Mouse (Mus musculus): ENCODE measurements around the gene Jakmip3. TPM values are rescaled to one million over a fixed set of nuclear protein-coding genes. Genes with fewer than 3 reads are reported as not detected.

The Jakmip3 gene
- total and polyA plus RNA-seq, 2 experiments from 2014 or later, result 7.6 to 12.4 TPM

DNA sequence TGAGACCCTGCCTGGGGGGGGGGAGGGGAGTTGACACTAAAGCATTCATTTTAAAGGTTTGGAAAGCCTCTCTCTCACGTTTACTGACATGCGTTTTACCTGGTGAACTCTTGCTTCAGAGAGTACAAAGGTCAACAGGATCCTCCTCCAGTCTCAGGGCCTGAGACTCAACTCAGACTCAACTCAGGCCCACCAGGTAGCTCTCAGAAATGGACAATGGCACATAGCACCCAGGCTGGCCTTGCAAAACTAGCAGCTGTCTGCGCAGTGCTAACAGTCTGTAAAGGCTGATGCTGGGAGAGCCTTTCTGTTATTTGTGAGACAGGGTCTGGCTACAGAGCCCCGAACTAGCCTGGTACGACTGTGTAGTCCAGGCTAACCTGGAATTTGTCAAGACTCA is 32.6 kb upstream of the Jakmip3 start:
- no peak for DNase-seq (ENCODE audit: low spot score)
- no peaks in the 10 kb centered on the region for H3K9me3 ChIP-seq (ENCODE audit: low read length)
- no peaks in the 10 kb centered on the region for H3K27me3 ChIP-seq (ENCODE audit: insufficient read depth, low read length)
- H3K4me1 ChIP-seq (ENCODE audit: insufficient read depth, low read length), result peaks cover 21% of the 10 kb centered on the region
- no peaks in the 10 kb centered on the region for H3K36me3 ChIP-seq (ENCODE audit: insufficient read depth, low read length)
- TF ChIP-seq CTCF (IDR thresholded peaks at IDR 0.05; ENCODE audit: low read depth), result no peak
- no peak overlapping the region for H3K9ac ChIP-seq (replicated peaks; ENCODE audit: low read length)
- 70% methylated on average over 5 of the region's 5 CpGs for WGBS
- no peak for ATAC-seq
- no peak overlapping the region for H3K4me3 ChIP-seq (ENCODE audit: low read length)
- H3K27ac ChIP-seq, result no peak overlapping the region
- H3K4me2 ChIP-seq (ENCODE audit: low read depth, low read length), result peak overlapping the region; percentile 60

GRCm38 (mm10) chr7:138908768-138909276 is 31.7 kb upstream of the Jakmip3 start:
- 5% methylated on average over 10 of the region's 10 CpGs for WGBS
- TF ChIP-seq CTCF (IDR thresholded peaks at IDR 0.05; ENCODE audit: low read depth), result no peak
- DNase-seq (ENCODE audit: low spot score), result peak; percentile 7
- H3K4me1 ChIP-seq (ENCODE audit: insufficient read depth, low read length), result peaks cover 21% of the 10 kb centered on the region
- H3K9me3 ChIP-seq (ENCODE audit: low read length), result no peaks in the 10 kb centered on the region
- peak overlapping the region; percentile 68; the same call in 1 of the 2 replicates for H3K27ac ChIP-seq
- no peaks in the 10 kb centered on the region for H3K36me3 ChIP-seq (ENCODE audit: insufficient read depth, low read length)
- peak overlapping the region; percentile 60 for H3K4me2 ChIP-seq (ENCODE audit: low read depth, low read length)
- peak overlapping the region; percentile 77 for H3K9ac ChIP-seq (replicated peaks; ENCODE audit: low read length)
- H3K27me3 ChIP-seq (ENCODE audit: insufficient read depth, low read length), result no peaks in the 10 kb centered on the region
- no peak for ATAC-seq
- peak overlapping the region; percentile 75 for H3K4me3 ChIP-seq (ENCODE audit: low read length)

DNA sequence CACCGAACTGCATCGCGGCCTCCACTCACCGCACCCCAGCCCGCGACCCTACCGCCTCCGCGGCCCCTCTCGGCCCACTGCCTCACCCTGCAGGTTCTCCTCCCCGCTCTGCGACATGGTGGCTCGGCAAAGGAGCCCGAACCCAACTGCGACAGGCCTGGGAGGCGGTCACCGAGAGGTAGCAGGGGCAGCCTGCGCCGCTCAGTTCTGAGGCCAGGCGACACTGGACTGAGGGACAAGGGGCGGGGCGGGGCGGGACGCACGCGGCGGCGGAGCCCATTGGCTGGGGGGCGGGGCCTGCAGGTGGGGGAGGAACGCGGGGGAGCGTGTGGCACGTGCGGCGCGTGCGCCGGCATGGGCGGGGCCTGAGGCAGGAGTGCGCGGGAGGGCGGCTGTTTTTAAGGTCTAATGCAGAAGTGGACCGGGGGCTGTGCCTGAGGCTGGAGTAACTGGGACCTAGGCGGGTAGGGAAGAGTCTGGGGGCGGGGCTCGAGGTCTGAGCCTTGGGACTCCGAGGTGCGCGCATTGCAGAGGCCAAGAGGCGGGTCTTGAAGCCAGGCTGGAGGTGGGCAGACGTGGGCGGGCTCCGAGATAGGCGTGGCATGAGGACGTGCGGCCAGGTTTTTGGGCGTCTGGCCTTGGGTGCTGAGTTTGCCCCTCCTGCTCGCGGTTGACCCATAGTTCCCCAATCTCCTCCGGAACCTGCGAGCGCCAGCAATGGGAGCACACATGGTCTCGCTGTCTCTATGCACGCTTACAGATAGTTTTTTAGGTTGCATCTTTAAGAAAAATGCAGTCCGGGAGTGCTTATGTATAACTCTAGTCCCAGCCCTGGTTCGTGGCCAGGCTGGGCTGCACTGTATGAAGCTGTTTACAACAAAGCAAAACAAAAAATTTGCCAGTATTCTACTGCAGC is 31.0 kb upstream of the Jakmip3 start, which contains the start of gene Bnip3:
TSS of gene Bnip3 (minus strand) at position 243 of the 916 bp plus-strand sequence.
- no peaks in the 10 kb centered on the region for H3K36me3 ChIP-seq (ENCODE audit: insufficient read depth, low read length)
- peak within 1 kb of the TSS; percentile 68 for H3K27ac ChIP-seq
- DNase-seq (ENCODE audit: low spot score) (peak; percentile 93), ATAC-seq (peak; percentile 95)
- under 1% methylated on average over 60 of the region's 66 CpGs for WGBS
- peak within 1 kb of the TSS; percentile 77 for H3K9ac ChIP-seq (replicated peaks; ENCODE audit: low read length)
- no peaks in the 10 kb centered on the region for H3K9me3 ChIP-seq (ENCODE audit: low read length)
- peak within 1 kb of the TSS; percentile 75 for H3K4me3 ChIP-seq (ENCODE audit: low read length)
- peak within 1 kb of the TSS; percentile 60 for H3K4me2 ChIP-seq (ENCODE audit: low read depth, low read length)
- TF ChIP-seq CTCF (IDR thresholded peaks at IDR 0.05; ENCODE audit: low read depth), result no peak
- H3K4me1 ChIP-seq (ENCODE audit: insufficient read depth, low read length), result peaks cover 21% of the 10 kb centered on the region
- H3K27me3 ChIP-seq (ENCODE audit: insufficient read depth, low read length), result no peaks in the 10 kb centered on the region

DNA sequence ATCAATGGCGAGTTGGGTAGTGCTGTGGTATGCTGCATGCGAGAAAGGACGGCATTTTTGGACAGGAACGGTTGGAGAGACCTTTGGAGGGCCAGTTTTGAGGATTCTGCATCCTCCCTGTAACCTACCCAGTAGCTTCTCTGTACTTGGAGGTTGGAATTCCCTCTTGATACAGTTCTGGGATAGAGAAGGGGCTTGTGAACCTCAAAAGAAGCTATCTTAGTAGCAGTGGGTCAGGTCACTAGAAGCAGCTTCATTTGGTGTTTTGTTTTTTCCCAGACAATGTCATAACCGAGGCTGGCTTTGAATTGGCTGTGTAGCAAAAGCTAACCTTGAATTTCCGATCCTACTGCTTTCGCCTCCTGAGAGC is 30.4 kb upstream of the Jakmip3 start:
- Histone ChIP-seq H3K27me3 (ENCODE audit: insufficient read depth, low read length) (no peaks in the 10 kb centered on the region), H3K27ac (peak overlapping the region; percentile 46), H3K4me1 (ENCODE audit: insufficient read depth, low read length) (peaks cover 21% of the 10 kb centered on the region), H3K4me3 (ENCODE audit: low read length) (peak overlapping the region; percentile 75), H3K9ac (replicated peaks; ENCODE audit: low read length) (peak overlapping the region; percentile 77; the same call in 1 of the 2 replicates), H3K4me2 (ENCODE audit: low read depth, low read length) (peak overlapping the region; percentile 60), H3K36me3 (ENCODE audit: insufficient read depth, low read length) (no peaks in the 10 kb centered on the region), H3K9me3 (ENCODE audit: low read length) (no peaks in the 10 kb centered on the region)
- ATAC-seq (no peak), DNase-seq (ENCODE audit: low spot score) (no peak)
- 25% methylated on average over 7 of the region's 7 CpGs for WGBS
- TF ChIP-seq CTCF (IDR thresholded peaks at IDR 0.05; ENCODE audit: low read depth), result no peak

DNA sequence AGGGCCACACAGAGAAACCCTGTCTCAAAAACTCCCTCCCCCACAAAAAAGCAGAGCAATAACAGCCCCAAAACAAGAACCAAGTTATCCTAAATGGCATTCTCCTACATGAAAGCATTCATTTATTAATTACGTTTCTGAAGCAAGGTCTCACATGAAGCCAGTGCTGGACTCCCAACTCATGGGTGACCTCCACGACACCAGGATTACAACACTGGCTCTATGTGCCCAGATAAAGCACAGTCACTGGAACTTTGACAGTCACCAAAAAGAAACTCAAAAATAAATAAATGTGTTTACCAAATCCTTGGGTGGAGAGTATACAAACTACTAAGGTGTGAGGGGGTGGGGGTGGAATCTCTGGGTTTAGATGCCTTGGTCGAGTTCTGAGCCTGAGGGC is 26.9 kb upstream of the Jakmip3 start:
- Histone ChIP-seq H3K9ac (replicated peaks; ENCODE audit: low read length) (no peak overlapping the region), H3K4me2 (ENCODE audit: low read depth, low read length) (no peak overlapping the region), H3K27ac (no peak overlapping the region), H3K4me3 (ENCODE audit: low read length) (no peak overlapping the region), H3K9me3 (ENCODE audit: low read length) (no peaks in the 10 kb centered on the region), H3K4me1 (ENCODE audit: insufficient read depth, low read length) (peaks cover 6% of the 10 kb centered on the region; the same call in 1 of the 2 replicates), H3K36me3 (ENCODE audit: insufficient read depth, low read length) (no peaks in the 10 kb centered on the region), H3K27me3 (ENCODE audit: insufficient read depth, low read length) (no peaks in the 10 kb centered on the region)
- no peak for TF ChIP-seq CTCF (IDR thresholded peaks at IDR 0.05; ENCODE audit: low read depth)
- no peak for ATAC-seq
- no peak for DNase-seq (ENCODE audit: low spot score)
- 81% methylated on average over 3 of the region's 3 CpGs for WGBS

GRCm38 (mm10) chr7:138919156-138919944 is 21.2 kb upstream of the Jakmip3 start:
- TF ChIP-seq CTCF (IDR thresholded peaks at IDR 0.05; ENCODE audit: low read depth), result peak; percentile 47
- ATAC-seq (peak; percentile 58), DNase-seq (ENCODE audit: low spot score) (peak; percentile 48)
- H3K27me3 ChIP-seq (ENCODE audit: insufficient read depth, low read length), result no peaks in the 10 kb centered on the region
- peak overlapping the region; percentile 28 for H3K4me3 ChIP-seq (ENCODE audit: low read length)
- peak overlapping the region; percentile 66 for H3K4me2 ChIP-seq (ENCODE audit: low read depth, low read length)
- peak overlapping the region; percentile 49; the same call in 1 of the 2 replicates for H3K27ac ChIP-seq
- H3K4me1 ChIP-seq (ENCODE audit: insufficient read depth, low read length), result no peaks in the 10 kb centered on the region; the same call in 1 of the 2 replicates
- H3K36me3 ChIP-seq (ENCODE audit: insufficient read depth, low read length), result no peaks in the 10 kb centered on the region
- WGBS, result 5% methylated on average over 26 of the region's 26 CpGs
- H3K9ac ChIP-seq (replicated peaks; ENCODE audit: low read length), result 0 out of 2 replicates have a peak overlapping the region, but pooled peaks have one; percentile 25
- H3K9me3 ChIP-seq (ENCODE audit: low read length), result no peaks in the 10 kb centered on the region
